Mouse (Mus musculus) erythroblast, adult 5-6 weeks (primary cell): ENCODE results near the gene Ubqlnl. TPM values are rescaled to one million over a fixed set of nuclear protein-coding genes. Genes with fewer than 3 reads are reported as not detected.

Source experiments
- ATAC-seq: replicated peaks from 2 replicates; pipeline ENCODE4 v1.8.0; 2016; ENCODE audit warnings: moderate number of reproducible peaks, mild to moderate bottlenecking, moderate TSS enrichment, inconsistent platforms; ENCODE audit not compliant: poor library complexity, low FRiP score, severe bottlenecking
- total RNA-seq, 2 experiments: library from RNA; stranded (forward) in 1 of 2; stranded (reverse) in 1 of 2; fragments of 150-400 nt in 1 of 2; fragments of 200-764, 138-1000 nt in 1 of 2; gene quantifications; 2 replicates each; pipeline versions ENCODE4 v1.2.3 to v1.2.4; 2015 to 2017; ENCODE audit warnings: low replicate concordance in 2 of 2

Gene Ubqlnl
- total RNA-seq (2015; ENCODE audit: low replicate concordance) (not detected in 2 replicates), total RNA-seq (2017; ENCODE audit: low replicate concordance) (not detected in 2 replicates)

DNA sequence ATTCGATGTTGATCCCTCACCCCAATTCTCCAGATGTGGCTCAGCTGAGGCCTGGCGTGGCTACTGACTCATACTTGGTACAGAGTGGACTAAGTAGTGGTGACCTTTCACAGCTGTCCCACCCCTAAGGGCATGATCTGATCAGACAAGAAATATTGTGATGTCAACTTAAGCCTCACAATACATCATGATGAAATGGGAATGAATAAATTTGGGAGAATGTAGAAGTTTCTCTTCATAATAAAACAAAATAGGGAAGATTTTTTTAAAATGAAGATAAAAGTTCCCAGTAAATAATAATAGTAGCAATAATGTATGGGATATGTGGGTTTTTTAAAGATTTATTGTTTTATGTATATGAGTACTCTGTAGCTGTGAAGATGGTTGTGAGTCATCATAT, at the start of gene Ubqlnl:
Gene Ubqlnl (minus strand): TSS at position 101 of the 400 bp plus-strand sequence.
- no peak for ATAC-seq

DNA sequence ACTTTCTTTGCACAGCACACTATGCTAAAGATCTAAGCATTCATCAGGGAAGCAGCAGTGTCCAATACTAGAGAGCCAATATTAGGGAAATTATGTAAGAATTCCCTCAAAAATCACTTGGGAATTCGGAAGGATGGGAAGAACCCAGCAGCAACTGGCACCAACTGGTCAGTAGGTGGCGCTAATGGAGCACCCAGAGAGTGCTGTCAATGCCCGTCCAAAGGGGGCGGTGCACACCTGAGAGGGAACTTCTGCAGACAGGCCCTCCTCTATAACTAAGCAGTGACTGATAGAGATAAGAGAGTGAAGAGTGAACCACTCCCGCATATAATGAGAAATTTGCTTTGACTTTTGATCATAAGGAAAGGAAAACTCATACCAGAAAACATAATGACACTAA, 49.5 kb upstream of the Ubqlnl start:
- ATAC-seq = peak; percentile 85

DNA sequence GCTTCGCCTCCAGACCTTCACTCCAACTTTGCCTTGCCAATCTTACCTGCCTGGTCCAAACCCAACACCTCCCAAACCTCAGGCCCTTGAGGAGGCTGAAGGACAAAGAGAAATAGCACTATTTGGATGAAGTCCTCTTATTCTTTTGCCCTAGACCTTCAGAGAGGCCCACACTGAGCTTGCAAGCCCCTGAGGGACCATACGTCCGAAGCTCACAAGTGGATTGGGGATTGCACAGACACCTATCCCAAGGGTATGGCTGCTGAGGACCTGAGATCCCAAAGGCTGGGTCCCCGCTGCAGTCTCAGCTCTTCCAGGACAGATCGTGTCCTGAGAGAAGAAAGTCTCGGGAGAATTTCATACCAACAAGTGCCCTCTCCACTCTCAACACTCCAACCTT, 45.5 kb upstream of the Ubqlnl start, which contains the start of gene Olfr649:
Gene Olfr649 (minus strand): TSS at position 101 of the 400 bp plus-strand sequence.
- ATAC-seq = no peak

DNA sequence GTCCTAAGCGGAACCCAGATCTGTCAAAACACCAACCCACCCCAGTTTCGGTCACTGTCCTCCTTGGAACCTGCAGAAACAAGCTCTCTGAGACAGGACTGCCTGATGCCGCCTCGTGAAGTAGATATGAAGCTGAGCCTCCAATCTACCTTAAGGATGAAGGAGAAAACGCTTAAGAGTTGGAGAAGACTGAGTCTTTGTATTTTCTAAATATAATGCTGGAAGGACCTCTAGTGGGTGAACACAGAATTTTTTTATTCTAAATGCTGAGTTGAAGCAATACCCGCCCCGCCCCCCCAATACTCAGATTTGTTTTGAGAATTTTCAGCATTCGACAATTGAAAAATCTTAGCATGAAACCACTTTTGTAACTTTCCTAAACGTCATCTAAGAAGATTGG, 40.9 kb upstream of the Ubqlnl start:
- no peak for ATAC-seq

DNA sequence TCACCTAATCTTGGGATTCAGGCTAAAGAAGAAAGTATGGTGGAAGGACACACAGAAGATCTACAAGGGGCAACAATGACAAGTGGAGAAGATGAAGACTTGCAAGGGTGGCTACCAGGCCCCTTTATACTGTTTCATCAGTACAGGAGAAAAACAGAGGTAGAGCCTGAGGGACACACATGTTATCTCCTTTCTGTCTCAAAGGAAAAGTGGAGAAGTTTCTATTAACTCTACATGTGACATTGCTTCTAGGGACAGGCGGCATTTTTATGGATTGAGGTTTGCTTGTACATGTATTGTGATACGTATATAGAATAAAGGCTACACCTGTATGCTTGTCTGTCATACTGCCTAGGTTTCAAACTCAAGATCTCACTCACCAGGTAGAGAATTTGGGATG, 32.9 kb upstream of the Ubqlnl start, which contains the start of gene Olfr648:
Gene Olfr648 (minus strand): TSS at position 101 of the 400 bp plus-strand sequence.
- ATAC-seq = no peak

DNA sequence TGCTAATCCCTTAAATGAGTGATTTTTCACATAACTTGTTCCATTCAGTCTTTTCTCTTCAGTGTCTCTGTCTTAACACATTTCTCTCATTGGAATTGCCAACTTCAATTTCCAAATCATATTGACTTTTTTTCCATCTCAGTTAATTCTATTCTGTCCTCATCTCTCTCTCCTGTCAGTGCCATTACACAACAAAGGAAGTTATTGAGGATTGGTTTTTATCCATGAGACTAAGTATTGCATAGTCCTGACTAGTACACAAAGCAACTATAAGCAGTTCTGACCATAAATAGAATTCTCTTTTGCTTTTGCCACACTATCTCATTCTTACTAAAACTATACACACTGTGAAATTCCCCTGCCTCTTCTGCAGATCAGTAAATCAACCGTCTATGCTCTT, 28.7 kb upstream of the Ubqlnl start:
- ATAC-seq = no peak

DNA sequence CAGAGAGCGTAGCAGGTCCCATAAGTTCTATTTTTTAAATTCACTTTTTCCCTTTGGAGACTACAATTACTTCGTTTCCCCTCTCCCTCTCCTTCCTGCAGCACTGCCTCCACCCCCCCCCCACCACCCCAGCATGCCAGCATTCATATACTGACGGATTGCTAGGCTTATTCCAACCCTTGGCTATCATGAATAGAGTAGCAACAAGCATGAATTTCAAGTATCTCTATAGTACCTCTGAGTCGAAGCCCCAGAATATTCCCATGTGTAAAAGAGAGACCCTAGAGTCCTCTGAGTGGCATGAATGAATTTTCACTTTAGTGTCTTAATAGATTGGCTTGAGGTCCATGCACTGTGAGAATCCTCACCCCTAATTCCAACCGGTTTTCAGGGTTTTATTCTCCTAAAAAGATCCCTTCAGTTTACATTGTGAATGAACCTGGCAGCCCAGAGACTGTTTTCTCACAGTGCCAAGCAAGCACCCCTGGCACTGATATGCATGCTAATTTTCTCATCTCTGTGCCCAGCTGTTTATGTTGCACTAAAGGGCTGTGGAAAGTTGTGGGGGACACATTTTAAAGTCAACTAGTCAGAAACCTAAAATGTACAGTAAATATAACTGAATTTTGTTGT, 28.2 kb upstream of the Ubqlnl start:
- no peak for ATAC-seq

DNA sequence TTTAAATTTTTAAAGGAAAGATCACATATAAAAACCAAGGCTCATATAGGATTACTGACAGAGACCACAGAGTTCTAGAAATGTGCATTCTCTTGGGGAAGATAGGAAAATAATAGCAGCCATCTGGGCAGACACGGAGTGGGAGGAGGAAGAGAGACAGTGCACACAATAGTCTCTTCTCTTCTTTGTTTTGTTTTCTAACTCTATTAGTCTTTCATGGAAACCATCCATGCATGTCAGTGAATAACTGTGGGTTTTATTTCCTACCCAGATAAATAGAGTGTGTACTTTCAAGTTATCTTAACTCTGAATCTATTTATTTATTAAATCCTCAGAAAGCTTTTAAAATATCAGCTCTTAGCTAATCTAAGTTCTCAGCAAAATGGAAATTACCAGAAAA, 24.7 kb upstream of the Ubqlnl start:
- ATAC-seq = no peak

DNA sequence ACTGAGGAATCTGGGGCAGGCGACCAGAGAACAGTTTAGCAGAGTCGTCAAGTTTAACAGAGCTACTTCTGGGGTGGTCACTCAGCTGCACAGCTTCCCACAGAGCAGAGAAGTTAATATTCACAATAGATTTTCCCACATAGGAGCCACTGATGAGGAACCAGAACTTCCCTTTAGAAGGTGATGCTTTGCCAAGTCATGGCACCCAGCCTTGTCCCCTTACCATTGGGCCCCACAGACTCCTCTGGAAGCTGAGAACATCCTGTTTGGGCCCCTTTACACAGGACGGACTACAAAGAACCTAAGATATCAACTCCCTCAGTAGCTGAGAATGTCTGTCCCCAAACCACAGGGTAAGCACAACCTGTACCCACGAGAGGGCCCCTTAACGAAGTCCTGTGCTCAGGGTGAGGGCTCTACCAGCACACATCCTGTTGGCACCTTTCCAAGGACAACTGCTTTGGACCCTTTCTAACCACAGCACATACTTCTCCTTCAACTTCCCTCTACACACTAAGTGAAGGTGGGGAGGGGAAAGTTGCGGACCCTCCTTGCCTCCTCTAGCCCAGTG, 19.4 kb upstream of the Ubqlnl start:
- no peak for ATAC-seq

DNA sequence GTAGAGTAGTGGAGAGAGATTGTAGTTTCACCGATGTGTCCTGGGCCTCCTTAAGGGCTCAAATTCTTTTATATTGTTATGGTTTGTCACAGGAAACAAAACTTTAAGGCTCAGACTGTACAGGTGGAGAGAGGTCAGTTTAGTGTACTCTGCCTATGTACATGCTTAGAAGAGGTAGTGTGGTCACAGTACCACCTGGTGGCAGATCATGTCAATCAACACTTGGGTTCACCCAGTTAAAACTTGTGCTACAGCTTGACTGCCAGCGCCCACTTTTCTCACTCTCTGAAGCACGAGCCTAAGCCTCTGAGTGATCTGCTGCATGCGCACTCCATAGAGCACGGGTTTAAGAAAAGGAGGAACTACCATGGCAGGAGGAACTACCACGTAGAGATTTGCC, 16.7 kb upstream of the Ubqlnl start:
- no peak for ATAC-seq

DNA sequence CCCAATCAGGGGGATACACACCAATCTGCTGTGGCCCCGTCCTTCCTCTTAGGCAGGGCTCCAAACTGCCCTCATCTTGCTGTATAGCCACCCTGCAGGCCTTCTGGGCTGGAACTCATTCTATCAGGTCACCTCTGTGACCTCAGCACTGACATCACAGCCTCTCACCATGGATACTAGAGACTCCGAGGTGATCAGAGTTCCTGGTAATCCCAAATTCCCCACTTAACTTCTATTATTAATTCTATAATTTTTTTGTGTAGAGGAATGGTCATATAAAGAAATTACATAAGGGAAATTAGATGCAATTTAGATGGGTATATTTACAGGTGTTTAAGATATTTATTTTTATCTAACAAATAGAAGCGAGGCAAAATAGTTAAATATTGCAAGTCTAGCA, 7.2 kb downstream of the Ubqlnl start, which contains the start of gene Ubqln3:
Gene Ubqln3 (minus strand): TSS at position 101 of the 400 bp plus-strand sequence.
- no peak for ATAC-seq

DNA sequence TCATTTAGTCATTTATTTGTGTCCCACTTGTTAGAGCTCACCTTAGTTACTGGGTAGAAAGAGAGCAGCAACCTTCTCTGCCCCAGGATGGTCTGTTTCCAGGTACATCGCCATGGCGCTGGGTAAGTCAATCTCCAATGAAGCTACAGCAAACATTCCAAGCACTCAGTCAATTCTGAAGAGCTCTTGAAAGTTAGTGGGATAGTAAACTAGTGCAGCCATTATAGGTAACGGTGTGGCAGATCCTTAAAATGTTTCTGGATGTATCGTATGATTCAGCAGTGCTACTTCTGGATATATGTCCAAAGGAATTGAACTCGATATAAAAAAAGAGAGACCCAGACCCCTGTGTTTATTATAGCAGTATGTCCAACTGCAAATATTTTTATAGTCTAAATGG, 13.1 kb downstream of the Ubqlnl start, which contains the start of gene Olfr643:
Gene Olfr643 (minus strand): TSS at position 101 of the 400 bp plus-strand sequence.
- no peak for ATAC-seq

DNA sequence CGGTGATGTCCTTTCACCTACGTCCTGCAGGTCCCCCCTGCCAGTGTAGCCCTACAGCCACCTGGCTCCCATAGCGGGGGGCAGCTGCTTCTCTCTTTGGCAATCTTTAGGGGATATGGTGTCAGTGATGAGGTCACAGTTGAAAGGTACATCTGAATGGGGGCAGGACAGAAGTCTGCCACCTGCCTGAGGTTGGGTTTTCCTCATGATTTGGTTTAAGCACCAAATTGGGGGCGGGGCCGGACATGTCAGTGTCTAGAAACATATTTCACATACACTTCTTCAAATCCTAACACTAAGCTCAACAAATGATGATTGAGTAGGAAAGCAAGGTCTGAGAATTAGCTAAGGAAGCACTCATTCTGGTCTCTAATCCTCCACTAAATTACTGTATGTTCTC, 20.6 kb downstream of the Ubqlnl start, which contains the start of gene Ubqln5:
Gene Ubqln5 (minus strand): TSS at position 101 of the 400 bp plus-strand sequence.
- ATAC-seq = no peak

DNA sequence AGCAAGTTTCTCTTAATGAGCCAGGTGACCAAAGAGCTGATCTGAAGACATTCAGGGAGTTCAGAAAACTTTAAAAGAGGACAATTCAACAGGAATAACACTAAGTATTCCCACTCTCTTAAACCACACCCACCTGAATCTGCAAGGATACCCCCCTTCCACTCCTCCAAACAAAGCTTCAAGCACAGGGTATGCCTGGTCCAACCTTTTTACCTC, 45.7 kb downstream of the Ubqlnl start, which contains the start of gene Olfr646:
Gene Olfr646 (plus strand): TSS at position 117 of the 216 bp plus-strand sequence.
- no peak for ATAC-seq

DNA sequence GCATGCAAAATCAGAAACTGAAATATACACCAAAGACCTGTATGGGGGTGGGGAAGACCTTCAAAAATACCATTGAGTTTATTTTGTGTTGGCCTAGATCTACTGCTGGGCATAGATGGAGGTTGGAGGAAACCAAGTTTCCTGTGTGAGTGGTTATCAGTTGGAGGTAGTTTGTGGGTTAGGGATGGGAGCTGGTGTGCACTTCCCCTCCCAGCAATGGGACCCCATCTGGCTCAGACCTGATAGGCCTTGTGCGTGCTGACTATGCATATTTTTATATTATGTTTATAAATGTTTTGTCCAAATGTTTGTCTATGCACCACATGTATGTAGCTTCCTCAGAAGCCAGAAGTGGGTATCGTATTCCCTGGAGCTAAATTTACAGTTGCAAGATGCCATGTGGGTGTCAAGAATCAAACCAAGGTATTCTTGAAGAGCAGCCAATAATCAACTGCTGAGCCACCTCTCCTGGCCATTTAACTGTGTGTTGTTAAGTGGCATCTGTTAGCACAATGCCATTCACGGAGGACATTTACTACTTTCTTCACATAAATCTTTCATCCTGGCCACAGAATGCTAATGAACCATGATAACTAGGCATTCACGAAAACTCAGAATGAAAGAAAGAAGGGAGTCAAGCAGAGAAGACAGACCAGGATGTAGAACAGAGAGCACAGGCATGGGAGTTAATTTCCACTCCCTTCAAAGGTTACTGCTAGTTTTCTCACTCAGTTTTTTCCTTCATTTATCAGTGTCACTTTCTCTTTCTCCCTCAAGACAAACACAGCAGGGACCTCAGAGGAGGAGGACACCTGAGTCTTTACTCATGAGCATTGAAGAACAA, 46.2 kb downstream of the Ubqlnl start:
- no peak for ATAC-seq

Other genes with a start within 250 kb of the Ubqlnl start
- gene Olfr65, start 247.1 kb downstream of the Ubqlnl start, total RNA-seq (2015; ENCODE audit: low replicate concordance) = not detected in 2 replicates
- gene Olfr65, start 247.1 kb downstream of the Ubqlnl start, total RNA-seq (2017; ENCODE audit: low replicate concordance) = 0.28 TPM in 1 of 2 replicates, not detected in the other
- 1.0 TPM in 1 of 2 replicates, not detected in the other for gene Olfr631, start 221.7 kb downstream of the Ubqlnl start, total RNA-seq (2015; ENCODE audit: low replicate concordance)
- 2.1 TPM in 1 of 2 replicates, not detected in the other for gene Olfr631, start 221.7 kb downstream of the Ubqlnl start, total RNA-seq (2017; ENCODE audit: low replicate concordance)
- gene Olfr632, start 216.2 kb downstream of the Ubqlnl start, total RNA-seq (2015; ENCODE audit: low replicate concordance) = not detected in 2 replicates
- 1.7 TPM in 1 of 2 replicates, not detected in the other for gene Olfr632, start 216.2 kb downstream of the Ubqlnl start, total RNA-seq (2017; ENCODE audit: low replicate concordance)
- gene Olfr633, start 206.1 kb downstream of the Ubqlnl start, total RNA-seq (2015; ENCODE audit: low replicate concordance) = not detected in 2 replicates
- gene Olfr633, start 206.1 kb downstream of the Ubqlnl start, total RNA-seq (2017; ENCODE audit: low replicate concordance) = not detected in 2 replicates
- gene Olfr635, start 179.4 kb downstream of the Ubqlnl start, total RNA-seq (2015; ENCODE audit: low replicate concordance) = not detected in 2 replicates
- gene Olfr635, start 179.4 kb downstream of the Ubqlnl start, total RNA-seq (2017; ENCODE audit: low replicate concordance) = 0.09 and 0.14 TPM in 2 replicates
- not detected in 2 replicates for gene Olfr638, start 151.8 kb downstream of the Ubqlnl start, total RNA-seq (2015; ENCODE audit: low replicate concordance)
- not detected in 2 replicates for gene Olfr638, start 151.8 kb downstream of the Ubqlnl start, total RNA-seq (2017; ENCODE audit: low replicate concordance)
- gene Olfr639, start 133.3 kb downstream of the Ubqlnl start, total RNA-seq (2015; ENCODE audit: low replicate concordance) = not detected in 2 replicates
- 0.09 and 0.14 TPM in 2 replicates for gene Olfr639, start 133.3 kb downstream of the Ubqlnl start, total RNA-seq (2017; ENCODE audit: low replicate concordance)
- gene Olfr640, start 125.0 kb downstream of the Ubqlnl start, total RNA-seq (2015; ENCODE audit: low replicate concordance) = not detected in 2 replicates
- not detected in 2 replicates for gene Olfr640, start 125.0 kb downstream of the Ubqlnl start, total RNA-seq (2017; ENCODE audit: low replicate concordance)
- gene Olfr641, start 115.1 kb downstream of the Ubqlnl start, total RNA-seq (2015; ENCODE audit: low replicate concordance) = not detected in 2 replicates
- 0.98 TPM in 1 of 2 replicates, not detected in the other for gene Olfr641, start 115.1 kb downstream of the Ubqlnl start, total RNA-seq (2017; ENCODE audit: low replicate concordance)
- gene Olfr642, start 97.9 kb downstream of the Ubqlnl start, total RNA-seq (2015; ENCODE audit: low replicate concordance) = not detected in 2 replicates
- 0.14 TPM in 1 of 2 replicates, not detected in the other for gene Olfr642, start 97.9 kb downstream of the Ubqlnl start, total RNA-seq (2017; ENCODE audit: low replicate concordance)
- gene 4930516K23Rik, start 89.1 kb downstream of the Ubqlnl start, total RNA-seq (2015; ENCODE audit: low replicate concordance) = not detected in 2 replicates
- not detected in 2 replicates for gene 4930516K23Rik, start 89.1 kb downstream of the Ubqlnl start, total RNA-seq (2017; ENCODE audit: low replicate concordance)
- gene Olfr644, start 78.7 kb downstream of the Ubqlnl start, total RNA-seq (2015; ENCODE audit: low replicate concordance) = not detected in 2 replicates
- gene Olfr644, start 78.7 kb downstream of the Ubqlnl start, total RNA-seq (2017; ENCODE audit: low replicate concordance) = not detected in 2 replicates
- not detected in 2 replicates for gene Olfr645, start 65.1 kb downstream of the Ubqlnl start, total RNA-seq (2015; ENCODE audit: low replicate concordance)
- gene Olfr645, start 65.1 kb downstream of the Ubqlnl start, total RNA-seq (2017; ENCODE audit: low replicate concordance) = not detected in 2 replicates
- gene Olfr646, start 45.7 kb downstream of the Ubqlnl start, total RNA-seq (2015; ENCODE audit: low replicate concordance) = not detected in 2 replicates
- not detected in 2 replicates for gene Olfr646, start 45.7 kb downstream of the Ubqlnl start, total RNA-seq (2017; ENCODE audit: low replicate concordance)
- gene Ubqln5, start 20.7 kb downstream of the Ubqlnl start, total RNA-seq (2015; ENCODE audit: low replicate concordance) = not detected in 2 replicates
- not detected in 2 replicates for gene Ubqln5, start 20.7 kb downstream of the Ubqlnl start, total RNA-seq (2017; ENCODE audit: low replicate concordance)
- not detected in 2 replicates for gene Olfr643, start 13.2 kb downstream of the Ubqlnl start, total RNA-seq (2015; ENCODE audit: low replicate concordance)
- gene Olfr643, start 13.2 kb downstream of the Ubqlnl start, total RNA-seq (2017; ENCODE audit: low replicate concordance) = not detected in 2 replicates
- gene Ubqln3, start 7.3 kb downstream of the Ubqlnl start, total RNA-seq (2015; ENCODE audit: low replicate concordance) = not detected in 2 replicates
- gene Ubqln3, start 7.3 kb downstream of the Ubqlnl start, total RNA-seq (2017; ENCODE audit: low replicate concordance) = not detected in 2 replicates
- gene Olfm5, start 14.3 kb upstream of the Ubqlnl start, total RNA-seq (2015; ENCODE audit: low replicate concordance) = not detected in 2 replicates
- 0.34 TPM in 1 of 2 replicates, not detected in the other for gene Olfm5, start 14.3 kb upstream of the Ubqlnl start, total RNA-seq (2017; ENCODE audit: low replicate concordance)
- gene Olfr648, start 32.8 kb upstream of the Ubqlnl start, total RNA-seq (2015; ENCODE audit: low replicate concordance) = 1.5 and 2.1 TPM in 2 replicates
- 0.14 and 0.60 TPM in 2 replicates for gene Olfr648, start 32.8 kb upstream of the Ubqlnl start, total RNA-seq (2017; ENCODE audit: low replicate concordance)
- not detected in 2 replicates for gene Olfr649, start 45.4 kb upstream of the Ubqlnl start, total RNA-seq (2015; ENCODE audit: low replicate concordance)
- not detected in 2 replicates for gene Olfr649, start 45.4 kb upstream of the Ubqlnl start, total RNA-seq (2017; ENCODE audit: low replicate concordance)
- not detected in 2 replicates for gene Trim6, start 68.2 kb upstream of the Ubqlnl start, total RNA-seq (2015; ENCODE audit: low replicate concordance)
- gene Trim6, start 68.2 kb upstream of the Ubqlnl start, total RNA-seq (2017; ENCODE audit: low replicate concordance) = 0.09 and 0.56 TPM in 2 replicates
- 19.8 and 23.4 TPM in 2 replicates for gene Trim34a, start 93.9 kb upstream of the Ubqlnl start, total RNA-seq (2015; ENCODE audit: low replicate concordance)
- gene Trim34a, start 93.9 kb upstream of the Ubqlnl start, total RNA-seq (2017; ENCODE audit: low replicate concordance) = 21.4 and 27.9 TPM in 2 replicates
- 3.8 and 8.6 TPM in 2 replicates for gene Trim5, start 137.5 kb upstream of the Ubqlnl start, total RNA-seq (2015; ENCODE audit: low replicate concordance)
- gene Trim5, start 137.5 kb upstream of the Ubqlnl start, total RNA-seq (2017; ENCODE audit: low replicate concordance) = 0.28 and 2.8 TPM in 2 replicates
- gene Trim12a, start 164.9 kb upstream of the Ubqlnl start, total RNA-seq (2015; ENCODE audit: low replicate concordance) = 40.8 and 46.3 TPM in 2 replicates
- 35.4 and 42.4 TPM in 2 replicates for gene Trim12a, start 164.9 kb upstream of the Ubqlnl start, total RNA-seq (2017; ENCODE audit: low replicate concordance)
- 2.9 TPM in 1 of 2 replicates, not detected in the other for gene Trim34b, start 178.9 kb upstream of the Ubqlnl start, total RNA-seq (2015; ENCODE audit: low replicate concordance)
- not detected in 2 replicates for gene Trim34b, start 178.9 kb upstream of the Ubqlnl start, total RNA-seq (2017; ENCODE audit: low replicate concordance)
- gene Trim12c, start 202.8 kb upstream of the Ubqlnl start, total RNA-seq (2015; ENCODE audit: low replicate concordance) = 29.7 and 32.9 TPM in 2 replicates
- gene Trim12c, start 202.8 kb upstream of the Ubqlnl start, total RNA-seq (2017; ENCODE audit: low replicate concordance) = 58.3 and 59.0 TPM in 2 replicates
- gene Trim30b, start 219.3 kb upstream of the Ubqlnl start, total RNA-seq (2015; ENCODE audit: low replicate concordance) = 0.19 and 7.5 TPM in 2 replicates
- 4.9 and 5.0 TPM in 2 replicates for gene Trim30b, start 219.3 kb upstream of the Ubqlnl start, total RNA-seq (2017; ENCODE audit: low replicate concordance)